Mouse (Mus musculus) C2C12 (cell line): ENCODE measurements at regions not wholly inside any gene's neighbourhood (a gene's known extent, or its start where the extent isn't known, plus 50 kb on each side); places are given as distances from the start of the nearest gene placed in this dataset.
A peak's percentile ranks its signal among the peaks of the same experiment; 100 is the strongest.

Experiments used
- CTCF ChIP-seq: IDR thresholded peaks from one replicate; pipeline ENCODE4 v1.5.1; 2011; ENCODE audit not compliant: control insufficient read depth, insufficient read depth, insufficient read length
- USF1 ChIP-seq: IDR thresholded peaks from one replicate; pipeline ENCODE4 v1.6.1; 2011; ENCODE audit warnings: low read depth, mild to moderate bottlenecking, control low read depth, moderate library complexity

DNA sequence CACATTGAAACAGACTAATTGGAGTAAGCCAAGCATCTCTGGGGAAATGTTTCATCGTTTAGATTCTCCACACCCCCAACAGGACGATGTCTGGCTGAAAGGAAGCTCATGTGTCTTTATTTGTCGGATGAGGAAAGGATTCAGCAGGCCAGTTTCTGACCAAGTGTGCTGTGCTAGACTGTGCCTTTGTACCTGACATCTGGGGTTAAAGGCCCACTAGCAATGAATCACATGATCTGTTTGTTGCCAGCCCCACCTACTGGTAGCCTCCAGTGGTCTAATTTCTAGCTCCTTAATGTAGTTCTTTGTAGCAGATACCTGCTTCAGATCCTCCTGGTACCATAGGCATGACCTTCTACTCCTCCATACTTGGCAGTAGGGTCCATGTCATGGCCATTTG is 93.5 kb upstream of the Rmdn2 start:
- TF ChIP-seq CTCF: peak; percentile 9
- peak; percentile 42 for TF ChIP-seq USF1
